Mouse (Mus musculus) left cerebral cortex, adult 6 months (tissue): ENCODE measurements around the gene Arhgap1. TPM values are rescaled to one million over a fixed set of nuclear protein-coding genes. Genes with fewer than 3 reads are reported as not detected.

Source experiments
- long read RNA-seq, 2 experiments: library from polyadenylated mRNA; unstranded; transcript quantifications; one replicate each; pipeline ENCODE4 v2.0.0; 2019 to 2020
- polyA plus RNA-seq: library from polyadenylated mRNA; unstranded; fragments of <200 nt; fragmentation: Nextera tagmentation; gene quantifications from 2 replicates; pipeline ENCODE4 v1.2.3, GENCODE M21; 2021

The Arhgap1 gene
- 50.9 and 67.4 TPM in 2 replicates for polyA plus RNA-seq
- long read RNA-seq, experiment 1, transcript Arhgap1-201 (14 exons, 2,866 nt) = minor isoform, 10 of 146 reads
- long read RNA-seq, experiment 1, transcript Arhgap1-204 (13 exons, 2,883 nt) = minor isoform, 25 of 146 reads
- long read RNA-seq, experiment 1, transcript Arhgap1-202 (14 exons, 3,201 nt) = major isoform, 61 of 146 reads
- long read RNA-seq, experiment 1, partial matches to known transcripts = 22 of 146 reads
- long read RNA-seq, experiment 1, other reads (novel, unspliced or antisense) = 27 of 146 reads
- long read RNA-seq, experiment 2, transcript Arhgap1-202 (14 exons, 3,201 nt) = major isoform, 10 of 28 reads
- long read RNA-seq, experiment 2, partial matches to known transcripts = 8 of 28 reads
- long read RNA-seq, experiment 2, other reads (novel, unspliced or antisense) = 8 of 28 reads

DNA sequence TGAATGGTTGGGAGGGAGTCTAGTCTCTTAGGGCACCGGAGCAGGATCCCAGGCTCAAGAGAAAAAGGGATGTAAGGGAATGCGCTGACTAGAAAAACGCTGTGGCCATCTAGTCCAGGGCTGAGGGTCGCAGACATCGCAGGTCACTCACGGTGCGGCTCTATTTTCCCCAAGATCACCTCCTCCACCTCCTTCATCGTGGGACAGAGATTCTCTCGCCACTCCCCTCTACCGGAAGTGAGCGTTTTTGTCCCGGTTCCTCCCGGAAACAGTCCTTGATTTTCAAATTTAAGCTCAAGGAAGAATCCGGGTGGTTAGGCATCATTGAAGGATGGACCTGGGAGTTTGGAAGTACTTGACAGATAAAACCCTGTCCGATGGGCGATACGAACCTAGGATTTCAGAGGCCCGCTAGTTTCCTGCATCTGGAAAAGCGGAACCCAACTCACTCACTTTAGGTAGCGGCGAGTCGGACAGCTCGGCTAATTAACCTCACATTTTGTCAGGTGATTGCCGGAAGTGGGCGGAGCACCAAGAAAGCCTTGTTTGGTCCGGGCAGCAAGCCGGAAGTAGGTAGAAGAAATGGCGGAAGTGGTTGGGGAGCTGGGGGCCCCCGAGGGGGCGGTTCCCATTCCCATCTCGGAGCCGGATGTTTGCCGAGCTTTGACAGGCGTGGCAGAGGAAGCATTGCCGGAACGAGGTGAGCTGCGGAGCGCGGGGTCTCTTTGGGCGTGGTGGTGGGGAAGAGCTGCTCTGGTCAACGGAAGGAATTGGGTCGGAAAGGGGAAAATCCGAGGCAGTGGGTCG lies at the start of gene Arhgap1, which contains the start of gene Zfp408:
Gene Arhgap1, plus strand, starts transcription at position 308 of the 807 bp plus-strand sequence.
Gene Zfp408, minus strand, starts transcription at position 239 of the 807 bp plus-strand sequence.

DNA sequence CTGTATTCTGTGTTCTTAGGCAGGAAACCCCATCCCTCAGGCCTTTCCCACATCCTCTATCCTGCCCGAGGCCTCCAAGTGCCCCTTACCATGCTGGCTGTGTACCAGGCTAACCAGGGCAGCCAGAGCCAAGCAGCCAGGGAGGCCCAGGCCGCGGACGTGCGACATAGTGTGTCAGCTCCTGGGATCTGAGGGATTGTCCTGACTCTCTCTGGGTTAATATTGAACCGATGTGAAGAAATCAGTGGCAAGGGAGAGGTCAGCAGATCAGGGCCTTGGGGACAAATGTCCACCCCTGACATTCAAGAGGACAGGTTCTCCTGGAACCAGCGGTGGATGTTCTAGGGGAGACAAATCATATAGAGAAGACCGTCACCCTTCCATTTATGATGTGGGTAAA lies 13.4 kb upstream of the Arhgap1 start, which contains the start of gene F2:
Gene F2, minus strand, starts transcription at position 186 of the 400 bp plus-strand sequence.

DNA sequence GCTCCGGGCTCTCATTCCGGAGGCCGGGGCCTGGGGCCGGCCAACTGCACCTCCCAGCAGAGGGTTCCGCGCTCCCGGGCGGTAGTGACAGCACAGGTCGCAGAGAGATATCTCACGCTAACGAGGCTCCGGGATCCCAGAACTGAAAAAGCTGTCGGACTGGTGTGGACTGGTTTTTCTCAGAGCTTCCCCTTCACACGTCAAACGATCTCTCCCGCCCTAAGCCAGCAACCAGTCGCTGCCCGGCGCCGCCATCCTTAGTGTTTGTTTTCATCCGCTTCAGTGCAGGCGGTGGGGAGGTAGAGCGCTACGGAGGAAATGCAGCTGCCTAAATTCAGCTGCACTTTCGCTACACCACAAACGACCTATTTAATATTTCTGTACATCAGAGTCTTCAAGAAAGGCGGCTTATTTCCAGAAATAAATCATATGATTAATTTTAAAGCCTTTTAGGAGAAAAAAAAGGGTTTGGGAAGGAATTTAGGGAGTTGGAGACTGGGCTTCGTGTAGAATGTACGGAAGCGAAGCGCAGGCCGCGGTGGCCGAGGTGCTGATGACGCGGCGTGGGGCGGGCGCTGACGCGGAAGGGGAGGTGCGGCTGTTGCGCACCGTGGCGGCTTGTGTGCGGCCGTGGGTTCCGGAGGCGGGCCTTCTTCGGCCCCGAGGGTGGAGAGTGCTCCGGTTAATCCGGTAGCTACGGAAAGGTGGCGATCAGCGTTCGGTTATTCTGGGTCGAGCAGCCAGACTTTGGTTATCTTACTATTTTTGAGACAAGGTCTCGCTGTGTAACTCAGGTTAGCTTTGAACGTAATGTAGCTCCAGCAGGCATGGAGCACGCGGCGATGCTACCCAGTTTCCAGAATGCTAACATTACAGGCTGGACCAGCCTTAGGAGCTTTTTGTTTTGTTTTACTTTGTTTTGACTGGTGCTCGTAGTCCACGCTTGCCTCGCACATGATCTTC lies 60.9 kb downstream of the Arhgap1 start, which contains the start of the genes Atg13 and Harbi1:
Gene Atg13, minus strand, starts transcription at position 305 of the 963 bp plus-strand sequence.
Gene Harbi1, plus strand, starts transcription at position 581 of the 963 bp plus-strand sequence.

Other genes with a start within 250 kb of the Arhgap1 start
- gene 1110051M20Rik, start 205.2 kb upstream of the Arhgap1 start, polyA plus RNA-seq = 137 and 168 TPM in 2 replicates
- gene Lrp4, start 192.3 kb upstream of the Arhgap1 start, polyA plus RNA-seq = 8.9 and 11.4 TPM in 2 replicates
- gene Ckap5, start 123.1 kb upstream of the Arhgap1 start, polyA plus RNA-seq = 32.6 and 48.0 TPM in 2 replicates
- gene F2, start 13.4 kb upstream of the Arhgap1 start, polyA plus RNA-seq = not detected in 2 replicates
- 3.8 and 4.0 TPM in 2 replicates for gene Zfp408, start 69 bp upstream of the Arhgap1 start, polyA plus RNA-seq
- gene Atg13, start 60.7 kb downstream of the Arhgap1 start, polyA plus RNA-seq = 51.1 and 52.3 TPM in 2 replicates
- 9.6 and 9.7 TPM in 2 replicates for gene Harbi1, start 61.0 kb downstream of the Arhgap1 start, polyA plus RNA-seq
- gene Ambra1, start 80.3 kb downstream of the Arhgap1 start, polyA plus RNA-seq = 5.9 and 8.7 TPM in 2 replicates